Mouse (Mus musculus): ENCODE results near the gene Gsto2. TPM values are rescaled to one million over a fixed set of nuclear protein-coding genes. Genes with fewer than 3 reads are reported as not detected.
A peak's percentile ranks its signal among the peaks of the same experiment; 100 is the strongest.

Gsto2 gene
- polyA plus RNA-seq, 1 experiment, result 0.88 TPM

DNA sequence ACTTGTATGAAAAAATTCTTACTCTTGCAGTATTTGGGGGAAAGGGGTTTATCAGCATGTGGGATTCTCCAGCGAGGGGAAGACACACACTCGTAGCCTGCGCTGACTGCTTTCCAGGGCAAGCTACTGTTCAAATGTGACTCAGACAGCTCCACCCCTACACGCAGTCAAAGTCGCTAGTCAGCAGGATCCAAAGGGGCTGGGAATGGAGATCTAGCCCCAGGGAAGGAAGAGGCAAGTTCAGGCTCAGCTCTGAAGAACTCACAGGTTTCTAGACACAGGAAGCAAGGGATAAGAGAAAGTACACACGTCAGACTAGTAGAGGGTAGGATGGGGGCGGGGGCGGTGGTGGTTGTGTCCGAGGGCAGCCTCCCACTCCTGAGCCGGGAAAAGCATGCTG lies 35.2 kb downstream of the Gsto2 start:
- no peak for DNase-seq (ENCODE audit: low read depth)
- no peak for TF ChIP-seq CTCF (IDR thresholded peaks at IDR 0.05; ENCODE audit: borderline replicate concordance, extremely low read depth, insufficient read depth, insufficient read length)

DNA sequence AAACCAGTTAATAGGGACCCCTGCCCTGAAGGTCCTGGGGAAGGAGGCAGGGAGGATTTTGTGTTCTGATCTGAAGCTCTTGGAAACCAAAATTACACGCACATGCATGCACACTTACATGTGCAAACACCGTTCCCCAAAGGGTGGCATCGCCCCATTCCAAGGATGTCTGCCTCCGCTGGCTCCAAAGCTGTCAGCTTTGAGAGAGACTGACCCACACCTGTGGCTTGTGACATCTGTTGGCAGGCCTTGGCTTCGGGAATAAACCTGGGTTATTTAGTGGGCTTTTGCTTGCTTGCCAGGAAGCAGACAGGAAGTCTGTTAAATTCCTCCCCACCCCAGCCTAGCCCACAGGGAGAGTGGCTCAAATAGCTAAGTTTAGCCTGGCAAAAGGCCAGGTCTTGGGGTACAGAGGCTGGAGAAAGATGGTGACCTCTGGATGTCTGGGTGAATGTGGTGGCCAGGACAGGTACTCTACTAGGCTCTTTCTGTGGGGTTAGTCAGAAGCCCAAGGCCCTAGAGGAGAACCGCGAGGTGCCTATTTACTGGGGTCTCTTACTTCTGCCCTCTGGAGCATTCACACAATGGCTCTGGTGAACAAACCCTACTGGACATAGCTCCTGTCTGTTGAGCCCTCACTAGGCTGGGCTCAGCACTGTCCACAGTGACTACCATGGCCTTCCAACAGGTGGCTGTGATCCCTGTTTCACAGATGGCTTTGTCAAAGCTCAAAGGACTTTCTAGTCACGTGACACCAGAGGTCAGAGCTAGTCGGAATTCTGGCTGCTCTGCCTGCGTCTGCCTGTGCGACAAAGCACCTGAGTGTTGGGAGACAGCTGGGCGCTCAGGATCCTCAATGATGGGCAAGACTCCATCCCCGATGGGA lies 37.2 kb downstream of the Gsto2 start:
- DNase-seq (ENCODE audit: low read depth), result no peak
- TF ChIP-seq POLR2A (IDR thresholded peaks at IDR 0.05; ENCODE audit: borderline replicate concordance, extremely low read depth, insufficient read depth, insufficient read length, poor library complexity, severe bottlenecking) (no peak), CTCF (IDR thresholded peaks at IDR 0.05; ENCODE audit: borderline replicate concordance, extremely low read depth, insufficient read depth, insufficient read length) (no peak)

DNA sequence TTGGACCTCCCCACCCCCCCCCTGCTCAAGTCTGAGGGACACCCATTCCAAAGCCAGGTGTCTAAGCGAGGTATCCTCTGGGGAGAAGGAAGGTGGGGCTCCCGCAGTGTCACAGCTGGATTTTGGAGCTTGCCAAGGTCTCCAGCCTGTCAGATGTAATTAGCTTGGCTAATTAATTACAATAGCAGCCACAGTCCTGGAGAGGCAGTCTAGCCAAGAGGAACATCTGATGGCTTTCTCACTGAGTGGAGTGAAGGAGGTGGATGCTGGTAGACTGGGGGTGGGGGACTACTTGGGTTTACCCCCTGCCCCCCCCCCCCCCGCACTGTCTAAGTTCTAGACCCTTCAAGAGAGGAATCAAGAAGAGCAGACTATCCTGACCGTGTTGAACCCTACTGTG lies 38.3 kb downstream of the Gsto2 start:
- TF ChIP-seq CTCF (IDR thresholded peaks at IDR 0.05; ENCODE audit: borderline replicate concordance, extremely low read depth, insufficient read depth, insufficient read length) (no peak), POLR2A (IDR thresholded peaks at IDR 0.05; ENCODE audit: borderline replicate concordance, extremely low read depth, insufficient read depth, insufficient read length, poor library complexity, severe bottlenecking) (no peak)
- peak; percentile 53 for DNase-seq (ENCODE audit: low read depth)

DNA sequence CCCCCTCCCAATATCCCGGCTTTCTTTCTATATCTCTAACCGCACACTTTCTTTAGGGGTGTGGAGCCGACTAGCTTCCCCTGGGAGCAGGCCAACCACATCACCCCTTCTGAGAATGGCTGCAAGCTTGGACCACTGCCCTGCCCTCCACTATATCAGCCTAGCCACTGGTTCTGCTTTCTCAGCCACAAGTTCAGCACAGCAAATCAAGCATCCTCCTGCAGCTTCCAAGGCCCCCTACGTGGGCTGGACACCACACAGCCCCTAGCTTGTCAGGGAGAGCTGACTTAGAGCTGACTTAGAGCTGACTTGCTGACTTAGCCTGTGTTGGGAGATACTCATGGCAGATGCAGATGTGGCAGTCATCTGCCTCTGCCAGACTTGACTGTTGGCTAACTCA lies 39.7 kb downstream of the Gsto2 start:
- no peak for DNase-seq (ENCODE audit: low read depth)
- TF ChIP-seq CTCF (IDR thresholded peaks at IDR 0.05; ENCODE audit: borderline replicate concordance, extremely low read depth, insufficient read depth, insufficient read length), result no peak
- no peak for TF ChIP-seq POLR2A (IDR thresholded peaks at IDR 0.05; ENCODE audit: borderline replicate concordance, extremely low read depth, insufficient read depth, insufficient read length, poor library complexity, severe bottlenecking)

DNA sequence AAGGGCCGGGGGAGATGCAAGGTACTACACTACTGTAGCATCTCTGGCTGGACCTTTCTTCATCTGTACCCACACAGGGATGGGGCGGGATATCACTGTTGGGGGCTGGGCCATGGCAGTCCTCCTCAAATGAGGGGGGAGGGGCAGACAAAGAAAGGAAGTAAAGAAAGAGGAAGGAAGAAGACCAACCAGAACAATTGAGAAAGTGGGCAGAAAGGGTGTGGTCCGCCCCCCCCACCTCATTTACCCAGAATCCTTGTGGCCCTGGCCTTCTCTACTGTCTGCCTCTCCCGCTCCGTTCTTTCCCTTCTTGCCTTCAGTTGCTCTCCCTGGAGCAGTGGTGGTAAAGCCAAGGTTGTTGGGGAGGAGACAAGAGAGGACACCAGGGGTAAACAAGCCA lies 40.3 kb downstream of the Gsto2 start:
- TF ChIP-seq CTCF (IDR thresholded peaks at IDR 0.05; ENCODE audit: borderline replicate concordance, extremely low read depth, insufficient read depth, insufficient read length) (no peak), POLR2A (IDR thresholded peaks at IDR 0.05; ENCODE audit: borderline replicate concordance, extremely low read depth, insufficient read depth, insufficient read length, poor library complexity, severe bottlenecking) (no peak)

DNA sequence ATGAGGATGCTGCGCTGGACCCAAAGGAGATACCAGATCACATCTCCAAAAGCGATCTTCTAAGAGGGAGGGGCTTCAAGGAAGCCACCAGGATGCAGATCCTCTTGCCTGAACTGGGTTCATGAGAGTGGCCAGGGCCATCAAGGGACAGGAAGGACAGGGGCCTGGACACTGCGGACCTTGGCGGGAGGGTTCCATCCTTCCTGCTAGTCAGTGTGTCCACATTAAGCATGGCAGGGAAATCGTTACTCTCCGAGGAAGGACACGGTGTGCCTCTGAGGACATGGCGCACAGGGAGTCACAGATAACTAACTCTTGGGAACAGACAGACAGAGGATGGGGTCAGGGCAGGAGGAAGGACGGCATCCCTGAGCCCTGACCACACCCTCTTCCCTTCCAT lies 42.3 kb downstream of the Gsto2 start:
- DNase-seq (ENCODE audit: low read depth), result no peak
- TF ChIP-seq CTCF (IDR thresholded peaks at IDR 0.05; ENCODE audit: borderline replicate concordance, extremely low read depth, insufficient read depth, insufficient read length), result no peak

More for the DNA sequence above, 40.3 kb downstream of the Gsto2 start:
- DNase-seq (ENCODE audit: low read depth), result no peak

DNA sequence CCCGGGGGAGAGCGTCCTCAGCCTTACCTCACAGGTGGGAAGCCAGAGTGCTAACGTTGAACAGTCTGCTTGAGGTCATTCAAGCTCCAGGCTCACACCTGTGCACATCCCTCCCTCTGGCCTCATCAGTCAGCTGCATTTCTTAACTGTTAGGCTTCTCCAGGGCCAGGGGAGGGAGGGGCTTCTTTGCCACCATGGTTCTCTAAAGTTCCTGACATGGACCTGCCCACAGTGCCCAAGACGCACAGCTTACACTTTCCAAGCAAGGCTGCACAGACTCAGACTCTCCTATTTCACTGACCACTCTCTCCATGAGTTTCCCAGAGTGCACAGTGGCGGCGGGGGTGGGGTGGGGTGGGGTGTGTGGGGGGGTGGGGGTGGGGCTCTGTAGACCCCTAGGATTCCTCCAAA lies 43.6 kb downstream of the Gsto2 start:
- TF ChIP-seq POLR2A (IDR thresholded peaks at IDR 0.05; ENCODE audit: borderline replicate concordance, extremely low read depth, insufficient read depth, insufficient read length, poor library complexity, severe bottlenecking) (no peak), CTCF (IDR thresholded peaks at IDR 0.05; ENCODE audit: borderline replicate concordance, extremely low read depth, insufficient read depth, insufficient read length) (no peak)
- DNase-seq (ENCODE audit: low read depth), result peak; percentile 31

DNA sequence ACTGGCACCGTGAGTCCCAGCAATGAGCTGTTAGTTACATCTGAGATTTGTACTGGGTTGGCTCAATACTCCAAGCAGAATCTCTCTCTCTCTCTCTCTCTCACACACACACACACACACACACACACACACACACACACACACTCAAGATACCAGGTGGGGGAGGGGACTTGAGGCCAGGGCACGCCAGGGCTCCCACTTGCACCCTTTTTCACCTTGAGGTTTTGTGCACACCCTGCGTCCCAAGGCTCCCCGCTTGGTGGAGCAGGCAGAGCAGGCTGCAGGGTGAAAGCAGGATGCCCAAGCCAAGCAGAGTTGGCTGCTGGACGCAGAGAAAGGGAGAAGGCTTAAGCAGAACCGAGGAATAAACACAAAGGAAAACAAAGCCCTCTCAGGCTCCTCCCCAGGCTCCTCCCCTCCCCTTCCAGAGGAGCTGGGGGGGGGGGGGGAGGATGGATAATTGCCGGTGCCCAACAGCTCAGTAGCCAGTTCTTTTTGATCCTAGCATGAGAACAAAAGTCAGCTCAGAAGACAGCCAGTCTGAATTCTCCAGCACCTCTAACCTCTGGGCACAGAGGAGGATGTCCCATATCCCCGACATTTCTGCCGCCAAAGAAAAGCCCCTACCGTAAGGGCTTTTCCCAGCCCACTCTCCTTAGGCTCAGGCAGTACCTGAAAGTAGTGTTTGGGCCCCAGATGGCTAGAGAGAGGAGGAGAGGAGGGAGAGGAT lies 44.2 kb downstream of the Gsto2 start:
- TF ChIP-seq CTCF (IDR thresholded peaks at IDR 0.05; ENCODE audit: borderline replicate concordance, extremely low read depth, insufficient read depth, insufficient read length), result no peak
- TF ChIP-seq POLR2A (IDR thresholded peaks at IDR 0.05; ENCODE audit: borderline replicate concordance, extremely low read depth, insufficient read depth, insufficient read length, poor library complexity, severe bottlenecking), result peak; percentile 33; the same call in 1 of the 2 replicates
- DNase-seq (ENCODE audit: low read depth), result peak; percentile 90

DNA sequence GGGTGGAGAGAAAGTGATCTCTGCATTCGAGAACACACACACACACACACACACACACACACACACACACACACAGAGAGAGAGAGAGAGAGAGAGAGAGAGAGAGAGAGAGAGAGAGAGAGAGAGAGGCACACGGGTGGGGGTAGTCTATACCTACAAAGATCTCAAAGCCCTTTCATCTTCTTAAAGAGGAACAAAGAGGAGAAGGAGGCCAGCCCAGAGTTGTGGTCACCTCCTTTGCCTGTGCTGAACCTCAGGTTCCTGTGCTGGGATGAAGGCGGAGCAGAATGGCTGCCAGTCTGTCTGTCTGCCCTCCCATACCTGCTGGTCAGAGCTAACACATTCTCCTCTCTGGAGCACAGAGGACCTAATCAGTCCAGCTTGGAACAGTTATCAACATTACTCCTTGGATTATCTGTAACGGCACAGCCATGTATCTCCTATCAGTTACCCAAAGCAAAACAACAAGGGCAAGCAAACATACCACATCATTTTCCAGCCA lies 44.8 kb downstream of the Gsto2 start:
- no peak for TF ChIP-seq CTCF (IDR thresholded peaks at IDR 0.05; ENCODE audit: borderline replicate concordance, extremely low read depth, insufficient read depth, insufficient read length)
- no peak for TF ChIP-seq POLR2A (IDR thresholded peaks at IDR 0.05; ENCODE audit: borderline replicate concordance, extremely low read depth, insufficient read depth, insufficient read length, poor library complexity, severe bottlenecking)
- DNase-seq (ENCODE audit: low read depth), result no peak

DNA sequence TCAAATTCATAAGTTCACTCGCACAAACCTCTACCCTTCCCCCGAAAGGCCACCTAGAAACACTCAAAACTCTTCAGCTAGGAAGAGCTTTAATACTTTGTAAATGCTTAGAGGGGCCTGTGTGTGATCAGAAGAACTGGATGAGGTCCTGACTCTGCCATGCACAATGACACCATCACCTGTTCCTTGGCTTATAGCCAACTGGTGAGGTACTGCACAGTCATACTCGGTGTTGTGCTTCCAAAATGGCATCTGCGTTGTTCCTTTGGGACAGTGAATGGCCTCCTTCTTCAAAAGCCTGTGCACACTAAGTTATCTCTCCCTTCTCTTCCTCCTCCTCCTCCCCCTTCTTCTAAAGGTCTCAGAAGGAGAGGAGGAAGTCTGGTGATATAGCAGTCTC lies 45.4 kb downstream of the Gsto2 start:
- DNase-seq (ENCODE audit: low read depth), result no peak
- TF ChIP-seq CTCF (IDR thresholded peaks at IDR 0.05; ENCODE audit: borderline replicate concordance, extremely low read depth, insufficient read depth, insufficient read length) (no peak), POLR2A (IDR thresholded peaks at IDR 0.05; ENCODE audit: borderline replicate concordance, extremely low read depth, insufficient read depth, insufficient read length, poor library complexity, severe bottlenecking) (no peak)

DNA sequence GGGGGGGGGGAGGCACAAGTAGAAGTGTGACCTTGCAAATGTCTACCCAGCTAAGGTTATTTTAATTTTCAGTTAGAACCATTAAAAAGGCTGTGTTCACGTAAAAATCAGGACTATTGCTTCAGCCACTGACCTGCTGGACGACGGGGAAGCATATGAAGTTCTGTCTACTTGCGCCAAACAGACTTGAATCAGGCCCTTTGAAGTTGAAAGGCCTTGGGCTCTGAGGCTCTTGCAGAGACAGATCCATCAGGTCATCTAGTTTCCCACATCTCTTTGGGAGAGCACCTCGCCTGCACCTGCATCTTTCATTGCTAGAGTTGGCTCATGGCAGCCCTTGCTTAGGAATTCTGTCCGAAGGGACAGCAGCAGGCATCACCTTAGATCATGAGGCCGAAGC lies 48.0 kb downstream of the Gsto2 start:
- no peak for DNase-seq (ENCODE audit: low read depth)
- TF ChIP-seq CTCF (IDR thresholded peaks at IDR 0.05; ENCODE audit: borderline replicate concordance, extremely low read depth, insufficient read depth, insufficient read length), result no peak
- TF ChIP-seq POLR2A (IDR thresholded peaks at IDR 0.05; ENCODE audit: borderline replicate concordance, extremely low read depth, insufficient read depth, insufficient read length, poor library complexity, severe bottlenecking), result no peak

DNA sequence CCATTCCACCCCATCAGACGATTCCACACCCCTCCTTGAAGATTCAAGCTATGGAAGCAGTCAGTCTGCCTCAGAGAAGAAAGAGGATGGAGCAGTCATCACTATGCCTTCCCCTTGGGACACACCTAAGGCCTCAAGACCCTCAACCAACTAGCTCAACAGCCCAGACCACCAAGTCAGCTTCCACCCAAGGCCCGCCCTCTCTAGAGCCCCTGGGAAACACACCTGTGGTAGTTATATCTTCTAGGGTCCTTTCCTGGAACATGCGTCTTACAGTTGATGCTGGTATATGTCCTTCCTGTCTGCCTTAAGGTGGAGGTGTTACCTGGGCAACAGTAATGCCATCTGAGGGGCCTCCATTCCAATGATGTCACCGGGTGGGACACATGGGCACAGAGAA lies 48.9 kb downstream of the Gsto2 start:
- TF ChIP-seq CTCF (IDR thresholded peaks at IDR 0.05; ENCODE audit: borderline replicate concordance, extremely low read depth, insufficient read depth, insufficient read length), result no peak
- TF ChIP-seq POLR2A (IDR thresholded peaks at IDR 0.05; ENCODE audit: borderline replicate concordance, extremely low read depth, insufficient read depth, insufficient read length, poor library complexity, severe bottlenecking), result no peak

More for the DNA sequence above, 48.9 kb downstream of the Gsto2 start:
- no peak for DNase-seq (ENCODE audit: low read depth)
